Mouse (Mus musculus): ENCODE data around the gene Eif4e.

- no peak for TF ChIP-seq POLR2A (IDR thresholded peaks at IDR 0.05; ENCODE audit: low read depth, low read length)
- TF ChIP-seq CTCF (IDR thresholded peaks at IDR 0.05; ENCODE audit: extremely low read depth, insufficient read depth, insufficient read length, insufficient replicate concordance): no peak
These were observed 37.2 kb upstream of the Eif4e start for GRCm38 (mm10) chr3:138488584-138489326.

Data from spleen, adult 2 months (tissue).